Mouse (Mus musculus) heart, postnatal 4 days (tissue): ENCODE measurements around the gene Ankrd54. TPM values are rescaled to one million over a fixed set of nuclear protein-coding genes. Genes with fewer than 3 reads are reported as not detected.
"Not testable (repeated sequence)": the region's sequence is repeated elsewhere in the genome, so short reads cannot be mapped to it uniquely, and the experiment has no call there.

Experiments
- DNase-seq: peaks from one replicate; pipeline ENCODE4 v3.0.0; 2021
- total RNA-seq, 2 experiments: library from RNA; stranded (reverse); gene quantifications; 2 replicates each; pipeline ENCODE4 v1.2.3; 2021

Ankrd54 gene
- total RNA-seq, 2 experiments from 2014 or later, result 11.8 to 12.7 TPM

DNA sequence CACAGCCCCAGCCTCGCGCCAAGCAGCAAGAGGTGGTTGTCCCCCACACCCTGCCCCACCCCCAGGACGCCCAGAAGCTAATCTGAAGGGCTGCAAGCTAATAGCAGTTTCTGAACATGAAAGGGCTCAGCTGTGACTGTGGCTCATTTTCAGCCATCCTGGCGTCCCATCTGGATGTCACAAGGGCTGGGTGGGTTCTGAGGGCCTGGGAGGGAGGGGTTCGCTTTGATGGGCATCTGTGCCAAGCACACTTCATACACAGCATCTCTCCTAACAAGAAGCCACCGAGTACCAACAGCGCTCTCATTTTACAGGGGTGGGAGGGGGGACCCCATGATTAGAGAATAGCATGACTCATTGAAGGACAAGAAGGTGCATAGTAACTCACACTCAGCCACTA lies 49.3 kb downstream of the Ankrd54 start:
- DNase-seq, result no peak

DNA sequence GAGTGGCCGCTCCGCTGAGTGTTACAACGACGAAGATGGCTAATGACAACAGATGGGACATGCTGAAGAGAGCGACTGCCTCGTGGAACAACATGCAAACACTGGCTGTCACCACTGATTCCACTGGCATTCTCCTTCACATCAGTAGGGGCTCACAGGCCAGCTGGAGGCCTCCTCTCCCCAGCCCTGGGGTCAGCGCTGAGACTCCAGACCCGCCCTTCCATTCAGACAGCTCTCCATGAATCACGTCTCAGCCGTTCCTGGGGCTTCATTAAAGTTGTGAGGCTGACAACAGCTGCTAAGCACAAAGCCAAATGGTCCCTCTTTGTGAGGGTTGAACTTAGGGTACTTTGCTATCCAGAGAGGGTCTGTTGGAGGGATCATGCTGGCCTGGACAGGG lies 51.1 kb downstream of the Ankrd54 start:
- DNase-seq, result no peak

DNA sequence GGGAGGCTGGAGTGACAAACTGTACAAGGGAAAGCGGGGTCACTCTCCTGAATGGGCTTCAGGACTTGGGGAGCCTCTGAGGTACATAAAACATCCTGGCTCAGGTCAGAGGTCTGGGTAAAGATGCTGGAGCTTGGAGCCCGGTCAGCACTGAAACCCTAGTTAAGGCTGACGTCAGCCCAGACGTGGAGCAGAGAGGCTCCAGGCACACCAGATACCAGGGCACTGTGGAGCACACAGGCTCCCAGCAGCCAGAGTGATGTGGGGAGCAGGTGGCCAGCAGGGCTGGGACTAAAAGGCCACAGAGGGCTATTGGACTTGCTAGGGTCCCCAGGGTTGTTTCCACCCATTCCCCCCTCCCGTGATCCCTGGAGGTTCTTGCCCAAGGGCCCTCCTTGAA lies 53.0 kb downstream of the Ankrd54 start:
- no peak for DNase-seq

DNA sequence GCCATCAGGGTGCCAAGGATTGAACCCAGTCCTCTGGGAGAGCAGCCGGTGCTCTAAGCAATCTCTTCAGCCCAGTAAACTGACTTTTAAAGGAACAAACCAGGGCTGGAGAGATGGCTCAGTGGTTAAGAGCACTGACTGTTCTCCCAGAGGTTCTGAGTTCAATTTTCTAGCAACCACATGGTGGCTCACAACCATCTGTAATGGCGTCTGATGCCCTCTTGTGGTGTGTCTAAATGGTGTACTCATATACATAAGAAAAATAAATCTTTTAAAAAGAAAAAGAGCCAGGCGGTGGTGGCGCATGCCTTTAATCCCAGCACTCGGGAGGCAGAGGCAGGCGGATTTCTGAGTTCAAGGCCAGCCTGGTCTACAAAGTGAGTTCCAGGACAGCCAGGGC lies 54.9 kb downstream of the Ankrd54 start:
- DNase-seq, result not testable (repeated sequence)

DNA sequence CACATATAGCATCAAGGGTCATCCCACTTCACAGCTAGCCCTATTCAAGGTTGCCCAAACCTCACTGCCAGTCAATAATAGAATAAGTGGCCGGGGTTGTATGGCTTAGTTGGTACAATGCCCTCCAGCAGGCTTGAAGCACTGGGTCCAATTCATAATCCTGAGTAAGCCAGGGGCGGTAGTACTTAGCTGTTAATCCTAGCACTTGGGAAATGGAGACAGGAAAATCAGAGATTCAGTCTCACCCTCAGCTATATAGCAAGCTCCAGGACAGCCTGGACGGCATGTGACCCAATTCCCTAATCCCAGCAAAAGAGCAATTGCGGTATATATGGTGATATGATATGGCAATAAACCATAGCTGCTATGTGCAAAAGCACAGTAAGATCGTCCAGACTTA lies 55.6 kb downstream of the Ankrd54 start:
- DNase-seq, result no peak

DNA sequence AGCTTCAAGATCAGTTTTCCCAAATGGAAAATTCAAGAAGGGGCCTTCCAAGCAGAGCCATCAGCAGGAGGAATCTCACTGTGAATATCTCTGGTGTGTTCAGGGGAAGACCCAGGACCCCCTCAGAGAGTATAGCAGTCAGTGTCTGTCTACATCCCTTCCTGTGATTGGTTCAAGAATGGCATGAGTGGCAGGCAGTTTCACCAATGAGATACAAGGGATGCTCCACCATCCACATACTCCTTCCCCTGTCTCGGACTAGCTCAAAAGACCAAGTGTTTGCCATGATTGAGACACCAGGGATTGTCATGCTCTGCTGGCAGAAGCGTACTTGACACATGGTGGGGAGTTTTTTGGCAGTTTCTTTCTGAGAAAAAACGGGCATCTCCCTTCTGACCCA lies 56.1 kb downstream of the Ankrd54 start:
- no peak for DNase-seq

DNA sequence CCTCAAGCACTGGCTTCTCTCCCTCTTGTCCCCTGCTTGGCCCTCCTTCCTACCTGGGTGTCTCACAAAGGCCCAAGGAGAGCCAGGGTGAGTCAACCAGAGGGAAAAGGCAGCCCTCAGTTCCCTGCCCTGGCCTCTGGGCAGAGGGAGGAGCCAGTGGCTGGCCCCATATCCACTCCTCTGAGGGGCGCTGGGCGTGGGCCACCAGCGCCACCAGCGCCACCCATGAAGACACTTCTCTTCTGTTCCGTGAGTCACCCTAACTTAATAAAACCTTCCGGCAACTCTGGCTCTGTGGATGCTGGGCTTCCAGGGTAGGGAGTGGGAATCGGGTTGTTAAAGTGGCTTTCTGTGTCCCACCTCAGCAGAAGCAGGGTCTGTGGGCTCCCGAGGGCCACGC lies 57.1 kb downstream of the Ankrd54 start:
- no peak for DNase-seq

Other genes starting within 250 kb of the Ankrd54 start
- gene Cdc42ep1, start 220.3 kb downstream of the Ankrd54 start, total RNA-seq, result 10 to 100 TPM; 55.3 to 59.9 TPM
- gene Lgals2, start 207.4 kb downstream of the Ankrd54 start, total RNA-seq, result not detected
- 10 to 100 TPM; 47.1 to 47.6 TPM for gene Gga1, start 185.7 kb downstream of the Ankrd54 start, total RNA-seq
- gene Gm49510, start 163.2 kb downstream of the Ankrd54 start, total RNA-seq, result under 1 TPM in 1 of 2 experiments, not detected in 1; 0.29 TPM
- gene Sh3bp1, start 163.1 kb downstream of the Ankrd54 start, total RNA-seq, result 10 to 100 TPM in 1 of 2 experiments, 1 to 10 TPM in 1; 7.7 to 11.1 TPM
- gene Pdxp, start 149.0 kb downstream of the Ankrd54 start, total RNA-seq, result 1 to 10 TPM; 9.3 to 9.4 TPM
- 100 to 1,000 TPM; 465 to 471 TPM for gene Lgals1, start 136.2 kb downstream of the Ankrd54 start, total RNA-seq
- gene Nol12, start 128.0 kb downstream of the Ankrd54 start, total RNA-seq, result 10 to 100 TPM; 20.2 to 22.6 TPM
- gene Triobp, start 115.2 kb downstream of the Ankrd54 start, total RNA-seq, result 10 to 100 TPM; 59.0 to 68.2 TPM
- 100 to 1,000 TPM; 262 to 304 TPM for gene H1f0, start 34.4 kb downstream of the Ankrd54 start, total RNA-seq
- not detected for gene Galr3, start 21.0 kb downstream of the Ankrd54 start, total RNA-seq
- gene Eif3l, start 12.3 kb upstream of the Ankrd54 start, total RNA-seq, result 100 to 1,000 TPM; 103 to 109 TPM
- 100 to 1,000 TPM in 1 of 2 experiments, 10 to 100 TPM in 1; 92.8 to 101 TPM for gene Micall1, start 46.0 kb upstream of the Ankrd54 start, total RNA-seq
- 100 to 1,000 TPM; 126 to 139 TPM for gene Polr2f, start 78.1 kb upstream of the Ankrd54 start, total RNA-seq
- 1 to 10 TPM; 1.2 to 2.1 TPM for gene 1700088E04Rik, start 78.4 kb upstream of the Ankrd54 start, total RNA-seq
- under 1 TPM; 0.55 to 0.90 TPM for gene Sox10, start 102.3 kb upstream of the Ankrd54 start, total RNA-seq
- 10 to 100 TPM; 24.5 to 26.0 TPM for gene Pick1, start 166.3 kb upstream of the Ankrd54 start, total RNA-seq
- gene Gm49486, start 166.5 kb upstream of the Ankrd54 start, total RNA-seq, result under 1 TPM; 0.52 to 0.74 TPM
- under 1 TPM; 0.23 to 0.31 TPM for gene Slc16a8, start 191.9 kb upstream of the Ankrd54 start, total RNA-seq
- 1 to 10 TPM; 1.3 to 2.0 TPM for gene Baiap2l2, start 222.6 kb upstream of the Ankrd54 start, total RNA-seq